Mouse (Mus musculus) liver, embryonic 12.5 days (tissue): Measurements from ENCODE around the gene Nol4l. TPM values are rescaled to one million over a fixed set of nuclear protein-coding genes. Genes with fewer than 3 reads are reported as not detected.

Experiments used
- ATAC-seq: fragments of 200-750 bp; cut with Nextera tagmentation; 2 replicates; pipeline ENCODE4 v1.8.0; 2017; ENCODE audit warnings: moderate number of reproducible peaks, mild to moderate bottlenecking, moderate library complexity
- H3K27ac ChIP-seq: fragments of 300-500 bp; sonication (generic); 2 replicates; pipeline ENCODE4 v1.5.1; 2016; ENCODE audit warnings: mild to moderate bottlenecking
- H3K27me3 ChIP-seq: fragments of 300-500 bp; sonication (generic); replicated peaks from 2 replicates; pipeline ENCODE4 v1.6.1; 2016; ENCODE audit warnings: mild to moderate bottlenecking, moderate library complexity
- H3K36me3 ChIP-seq: fragments of 300-500 bp; sonication (generic); 2 replicates; pipeline ENCODE4 v1.6.1; 2016; ENCODE audit warnings: mild to moderate bottlenecking, moderate library complexity
- H3K4me1 ChIP-seq: fragments of 300-500 bp; sonication (generic); 2 replicates; pipeline ENCODE4 v1.6.1; 2016
- H3K4me2 ChIP-seq: fragments of 300-500 bp; sonication (generic); 2 replicates; pipeline ENCODE4 v1.6.1; 2016; ENCODE audit warnings: mild to moderate bottlenecking, moderate library complexity
- H3K4me3 ChIP-seq: fragments of 300-500 bp; sonication (generic); 2 replicates; pipeline ENCODE4 v1.5.1; 2016; ENCODE audit warnings: mild to moderate bottlenecking, moderate library complexity
- H3K9ac ChIP-seq: fragments of 300-500 bp; sonication (generic); 2 replicates; pipeline ENCODE4 v1.6.1; 2016; ENCODE audit warnings: mild to moderate bottlenecking, moderate library complexity
- H3K9me3 ChIP-seq: fragments of 300-500 bp; sonication (generic); replicated peaks from 2 replicates; pipeline ENCODE4 v1.6.1; 2016; ENCODE audit warnings: mild to moderate bottlenecking, moderate library complexity
- WGBS: fragments of 180-500 bp; shearing (Covaris S2); methylation state at CpG from one replicate; pipeline ENCODE4 v1.1.7; 2016; ENCODE audit not compliant: insufficient replicate concordance; 5-methylcytosine and 5-hydroxymethylcytosine counted together
- polyA plus RNA-seq: library from polyadenylated mRNA; unstranded; fragments of >200 nt; fragmentation: Nextera tagmentation; extraction: Ambion mirVana; gene quantifications from 2 replicates; pipeline ENCODE4 v1.2.1, GENCODE M21; 2016

Gene Nol4l
- polyA plus RNA-seq, 1 experiment from 2014 or later: 9.3 TPM

- H3K4me2 ChIP-seq: no peak overlapping the region
- peaks cover 44% of the 10 kb centered on the region for H3K4me1 ChIP-seq
- no peaks in the 10 kb centered on the region for H3K9me3 ChIP-seq
- peaks cover 87% of the 10 kb centered on the region for H3K36me3 ChIP-seq
- WGBS: 74% methylated on average over 5 of the region's 5 CpGs
- no peak overlapping the region for H3K4me3 ChIP-seq
- no peak for ATAC-seq
- H3K27ac ChIP-seq: no peak overlapping the region
- H3K27me3 ChIP-seq: no peaks in the 10 kb centered on the region
- no peak overlapping the region for H3K9ac ChIP-seq
Observed at GRCm38 (mm10) chr2:153422051-153422450, 107.7 kb downstream of the Nol4l start.

GRCm38 (mm10) chr2:153421233-153421632 lies 108.5 kb downstream of the Nol4l start:
- no peaks in the 10 kb centered on the region for H3K9me3 ChIP-seq
- no peak overlapping the region for H3K4me2 ChIP-seq
- no peak overlapping the region for H3K9ac ChIP-seq
- no peak overlapping the region for H3K4me3 ChIP-seq
- H3K27ac ChIP-seq: 0 out of 2 replicates have a peak overlapping the region, but pooled peaks have one; percentile 29
- H3K27me3 ChIP-seq: no peaks in the 10 kb centered on the region
- peaks cover 93% of the 10 kb centered on the region for H3K36me3 ChIP-seq
- ATAC-seq: no peak
- H3K4me1 ChIP-seq: peaks cover 36% of the 10 kb centered on the region

DNA sequence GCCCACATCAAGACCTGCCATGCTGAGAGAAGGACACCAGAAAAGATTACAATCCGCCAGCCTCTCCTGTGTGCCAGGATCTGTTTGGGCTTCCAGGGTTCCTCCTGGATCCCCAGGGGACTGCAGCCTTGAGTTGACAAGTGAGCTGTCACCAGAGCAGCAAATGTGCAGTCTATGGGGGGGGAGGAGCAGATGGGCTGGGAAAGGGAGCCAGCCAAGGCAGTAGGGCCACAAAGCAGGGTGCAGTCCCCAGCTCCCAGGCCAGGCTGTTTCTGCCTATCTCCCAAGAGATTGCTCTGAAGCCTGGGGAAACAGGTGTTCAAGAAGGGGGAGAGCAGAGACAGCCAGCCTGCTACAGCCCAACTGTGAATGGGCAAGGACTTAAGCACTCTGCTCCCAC lies 111.4 kb downstream of the Nol4l start:
- no peak overlapping the region for H3K9ac ChIP-seq
- H3K4me2 ChIP-seq: no peak overlapping the region
- peaks cover 12% of the 10 kb centered on the region for H3K4me1 ChIP-seq
- no peaks in the 10 kb centered on the region for H3K27me3 ChIP-seq
- H3K9me3 ChIP-seq: no peaks in the 10 kb centered on the region
- peaks cover 93% of the 10 kb centered on the region for H3K36me3 ChIP-seq
- peak overlapping the region; percentile 36; the same call in 1 of the 2 replicates for H3K27ac ChIP-seq
- WGBS: 86% methylated on average over 1 of the region's 1 CpGs
- ATAC-seq: no peak
- H3K4me3 ChIP-seq: no peak overlapping the region

DNA sequence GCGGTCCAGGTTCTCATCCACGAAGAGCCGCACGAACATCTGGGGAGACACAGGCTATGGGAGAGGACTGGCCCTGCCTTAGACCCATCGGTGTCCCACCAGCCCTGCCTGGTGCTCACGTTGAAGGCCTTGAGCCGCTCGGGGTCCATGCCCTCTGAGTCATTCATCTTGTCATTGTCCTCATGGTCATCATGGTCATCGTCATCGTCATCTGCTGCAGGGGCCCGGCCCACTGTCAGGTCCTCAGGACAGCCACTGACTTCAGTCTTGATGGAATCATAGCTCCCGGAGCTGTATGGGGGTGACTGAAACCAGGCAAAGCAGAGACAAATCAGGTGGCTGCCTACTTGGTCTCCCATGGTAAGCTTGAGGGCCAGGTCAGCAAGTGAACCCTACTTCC lies 111.9 kb downstream of the Nol4l start:
- Histone ChIP-seq H3K27me3 (no peaks in the 10 kb centered on the region), H3K4me1 (peaks cover 8% of the 10 kb centered on the region), H3K4me2 (no peak overlapping the region), H3K36me3 (peaks cover 94% of the 10 kb centered on the region), H3K27ac (no peak overlapping the region), H3K9ac (no peak overlapping the region), H3K9me3 (no peaks in the 10 kb centered on the region), H3K4me3 (no peak overlapping the region)
- ATAC-seq: no peak
- WGBS: 85% methylated on average over 12 of the region's 12 CpGs

GRCm38 (mm10) chr2:153414607-153415006 lies 115.2 kb downstream of the Nol4l start:
- Histone ChIP-seq H3K27me3 (no peaks in the 10 kb centered on the region), H3K9ac (no peak overlapping the region), H3K9me3 (no peaks in the 10 kb centered on the region), H3K27ac (no peak overlapping the region), H3K4me1 (peaks cover 24% of the 10 kb centered on the region), H3K4me2 (no peak overlapping the region), H3K36me3 (peaks cover 100% of the 10 kb centered on the region), H3K4me3 (no peak overlapping the region)
- 37% methylated on average over 2 of the region's 2 CpGs for WGBS
- ATAC-seq: no peak

- no peak overlapping the region for H3K9ac ChIP-seq
- H3K27ac ChIP-seq: peak overlapping the region; percentile 20; the same call in 1 of the 2 replicates
- peaks cover 24% of the 10 kb centered on the region for H3K4me1 ChIP-seq
- WGBS: 73% methylated on average over 6 of the region's 6 CpGs
- H3K27me3 ChIP-seq: no peaks in the 10 kb centered on the region
- H3K36me3 ChIP-seq: peaks cover 100% of the 10 kb centered on the region
- H3K4me2 ChIP-seq: no peak overlapping the region
- no peak for ATAC-seq
- H3K4me3 ChIP-seq: no peak overlapping the region
- no peaks in the 10 kb centered on the region for H3K9me3 ChIP-seq
Observed at GRCm38 (mm10) chr2:153412563-153412962, 117.2 kb downstream of the Nol4l start.

- Histone ChIP-seq H3K36me3 (peaks cover 99% of the 10 kb centered on the region), H3K4me2 (no peak overlapping the region), H3K9ac (no peak overlapping the region), H3K4me1 (peaks cover 24% of the 10 kb centered on the region), H3K27ac (no peak overlapping the region), H3K4me3 (no peak overlapping the region), H3K27me3 (no peaks in the 10 kb centered on the region), H3K9me3 (no peaks in the 10 kb centered on the region)
- no peak for ATAC-seq
- WGBS: 66% methylated on average over 9 of the region's 9 CpGs
Observed at GRCm38 (mm10) chr2:153411557-153411956, 118.2 kb downstream of the Nol4l start.

- no peak for ATAC-seq
- H3K4me3 ChIP-seq: no peak overlapping the region
- H3K36me3 ChIP-seq: peaks cover 84% of the 10 kb centered on the region
- no peaks in the 10 kb centered on the region for H3K27me3 ChIP-seq
- no peak overlapping the region for H3K27ac ChIP-seq
- no peaks in the 10 kb centered on the region for H3K9me3 ChIP-seq
- no peak overlapping the region for H3K9ac ChIP-seq
- no peak overlapping the region for H3K4me2 ChIP-seq
- H3K4me1 ChIP-seq: peaks cover 32% of the 10 kb centered on the region
- WGBS: 89% methylated on average over 3 of the region's 3 CpGs
Observed at GRCm38 (mm10) chr2:153408971-153409370, 120.8 kb downstream of the Nol4l start.

GRCm38 (mm10) chr2:153406882-153407281 lies 122.9 kb downstream of the Nol4l start:
- WGBS: 79% methylated on average over 6 of the region's 6 CpGs
- H3K9ac ChIP-seq: no peak overlapping the region
- no peaks in the 10 kb centered on the region for H3K9me3 ChIP-seq
- ATAC-seq: no peak
- H3K27ac ChIP-seq: no peak overlapping the region
- H3K36me3 ChIP-seq: peaks cover 75% of the 10 kb centered on the region
- H3K4me2 ChIP-seq: no peak overlapping the region
- H3K4me3 ChIP-seq: no peak overlapping the region
- H3K4me1 ChIP-seq: peaks cover 30% of the 10 kb centered on the region
- no peaks in the 10 kb centered on the region for H3K27me3 ChIP-seq

DNA sequence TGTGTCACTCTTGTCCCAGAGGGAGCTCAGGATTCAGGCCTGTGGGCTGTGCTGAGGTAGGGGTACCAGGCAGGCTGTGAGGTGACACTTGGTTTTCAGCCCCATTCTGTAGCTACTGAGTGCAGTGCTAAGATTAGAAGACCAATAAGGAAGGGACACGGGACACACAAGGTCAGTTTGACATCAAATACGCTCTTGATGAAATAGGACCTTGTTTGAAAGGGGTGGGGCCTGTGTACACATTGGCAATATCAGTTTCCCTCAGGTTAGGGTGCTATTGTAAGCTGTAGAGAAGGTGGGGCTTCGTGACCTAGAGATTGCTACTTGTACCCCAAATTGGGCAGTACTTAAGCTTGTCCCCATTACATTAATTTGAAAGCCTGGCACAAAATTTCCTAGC lies 124.9 kb downstream of the Nol4l start:
- peaks cover 14% of the 10 kb centered on the region for H3K4me1 ChIP-seq
- H3K4me2 ChIP-seq: no peak overlapping the region
- peaks cover 75% of the 10 kb centered on the region for H3K36me3 ChIP-seq
- 73% methylated on average over 3 of the region's 3 CpGs for WGBS
- H3K4me3 ChIP-seq: no peak overlapping the region
- no peak overlapping the region for H3K9ac ChIP-seq
- H3K27ac ChIP-seq: no peak overlapping the region
- ATAC-seq: 0 out of 2 replicates have a peak, but pooled peaks have one; percentile 15
- H3K9me3 ChIP-seq: no peaks in the 10 kb centered on the region
- H3K27me3 ChIP-seq: no peaks in the 10 kb centered on the region

DNA sequence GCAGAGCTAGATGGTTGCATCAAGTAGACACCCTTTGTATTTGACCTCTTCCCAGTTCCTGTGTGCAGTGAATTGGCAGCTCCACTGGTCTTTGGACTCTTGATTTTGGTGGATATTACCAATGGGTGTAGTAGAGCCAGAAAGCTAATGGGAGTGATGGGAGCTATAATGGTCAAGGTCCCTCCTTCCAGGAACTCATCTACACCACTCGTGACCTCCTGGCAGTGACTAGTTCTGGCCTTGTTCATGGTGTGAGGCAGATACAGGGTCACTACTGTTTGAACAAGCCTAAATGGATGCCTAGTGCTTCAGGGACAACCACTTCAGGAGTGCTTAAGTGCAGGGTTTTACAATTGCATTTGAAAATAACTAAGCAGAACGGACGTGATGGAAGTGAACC lies 125.7 kb downstream of the Nol4l start:
- Histone ChIP-seq H3K4me2 (no peak overlapping the region), H3K9me3 (no peaks in the 10 kb centered on the region), H3K36me3 (peaks cover 75% of the 10 kb centered on the region), H3K4me3 (no peak overlapping the region), H3K9ac (no peak overlapping the region), H3K27me3 (no peaks in the 10 kb centered on the region), H3K4me1 (peaks cover 12% of the 10 kb centered on the region; the same call in 1 of the 2 replicates), H3K27ac (0 out of 2 replicates have a peak overlapping the region, but pooled peaks have one; percentile 23)
- 83% methylated on average over 3 of the region's 3 CpGs for WGBS
- no peak for ATAC-seq

DNA sequence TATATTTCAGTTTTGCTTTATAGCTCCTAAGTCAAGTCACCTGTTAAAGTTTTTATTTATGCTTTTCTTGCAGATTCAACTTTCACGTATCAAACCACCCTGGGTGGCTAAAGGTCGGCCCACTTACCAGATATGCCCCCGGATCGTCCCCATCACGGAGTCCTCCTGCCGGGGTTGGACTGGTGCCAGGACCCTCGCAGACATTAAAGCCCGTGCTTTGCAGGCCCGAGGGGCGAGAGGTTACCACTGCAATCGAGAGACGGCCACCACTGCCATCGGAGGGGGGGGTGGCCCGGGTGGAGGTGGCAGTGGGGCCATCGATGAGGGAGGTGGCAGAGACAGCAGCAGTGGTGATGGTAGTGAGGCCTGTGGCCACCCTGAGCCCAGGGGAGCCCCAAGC lies 130.6 kb downstream of the Nol4l start:
- H3K9ac ChIP-seq: no peak overlapping the region
- WGBS: 85% methylated on average over 15 of the region's 15 CpGs
- no peak overlapping the region for H3K27ac ChIP-seq

More for the DNA sequence above, 130.6 kb downstream of the Nol4l start:
- Histone ChIP-seq H3K9me3 (no peaks in the 10 kb centered on the region), H3K27me3 (no peaks in the 10 kb centered on the region), H3K4me3 (no peak overlapping the region), H3K36me3 (peaks cover 90% of the 10 kb centered on the region), H3K4me1 (peaks cover 5% of the 10 kb centered on the region; the same call in 1 of the 2 replicates), H3K4me2 (no peak overlapping the region)
- ATAC-seq: no peak
